In the genomic region with DNA sequence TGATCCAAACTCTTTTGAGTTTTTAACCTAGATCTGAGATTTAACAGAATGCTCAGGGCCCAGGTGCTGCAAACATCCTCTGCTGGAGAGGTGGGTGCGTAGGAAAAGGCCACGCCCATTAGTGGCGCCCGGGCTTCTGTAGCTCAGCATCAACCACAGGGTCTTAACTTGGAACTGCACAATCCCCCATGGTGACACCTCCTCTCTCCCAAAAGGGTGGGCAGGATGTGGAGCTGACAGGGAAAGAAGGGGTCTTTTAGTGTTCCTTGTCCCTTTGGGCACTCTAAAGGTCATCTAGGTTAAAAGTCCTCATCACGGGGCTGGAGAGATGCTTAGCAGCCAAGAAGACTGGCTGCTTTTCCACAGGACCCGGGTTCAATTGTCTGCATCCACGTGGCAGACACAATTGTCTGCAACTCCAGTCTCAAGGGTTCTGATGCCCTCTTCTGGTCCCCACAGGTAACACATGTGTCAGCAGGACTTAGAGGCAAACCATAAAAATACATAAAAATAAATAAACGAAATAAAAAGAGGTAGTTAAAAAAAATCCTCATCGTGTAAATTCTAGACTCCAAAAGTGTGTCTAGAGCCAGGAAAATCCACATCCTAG, we compare ENCODE assay signal across 9 mouse cellular contexts.
A peak's percentile ranks its signal among the peaks of the same experiment; 100 is the strongest.
DNase-seq lines count a peak whose midpoint lies in the region; ATAC-seq and TF ChIP-seq lines count a peak whose summit lies in the region.
"Had no signal": no experiment of that assay in that cellular context is flagged by ENCODE, and none has a peak within 500 bp of the region (broad histone marks: within the 10 kb centered on the region; RNA-seq: fewer than 3 reads in every experiment).

No protein-coding gene starts in this region.

- peak; percentile 74 for TF ChIP-seq CTCF in kidney, adult 2 months (conservative IDR thresholded peaks at IDR 0.05; ENCODE audit: insufficient read depth, insufficient read length, low read depth, low read length)
- TF ChIP-seq CTCF in G1E (IDR thresholded peaks at IDR 0.05; ENCODE audit: low read depth, low read length) = peak; percentile 26; the same call in 1 of the 2 replicates
- peak; percentile 26; the same call in 1 of the 2 replicates for TF ChIP-seq CTCF in embryonic fibroblast, embryonic 13.5 days (IDR thresholded peaks at IDR 0.05; ENCODE audit: borderline replicate concordance, insufficient read depth, low read length)

- H3K4me3 ChIP-seq in kidney, adult 2 months (ENCODE audit: insufficient read depth, low read depth, low read length) = no peak overlapping the region
- H3K4me3 ChIP-seq in G1E (ENCODE audit: low read depth, low read length) = no peak overlapping the region
- no peak overlapping the region for H3K4me3 ChIP-seq in embryonic fibroblast, embryonic 13.5 days (ENCODE audit: insufficient read depth, low read length)
- H3K4me3 ChIP-seq: hindbrain, embryonic 15.5 days had no signal

- H3K36me3 ChIP-seq in kidney, adult 2 months (ENCODE audit: control insufficient read depth, insufficient read depth, low read length) = no peaks in the 10 kb centered on the region
- no peaks in the 10 kb centered on the region for H3K36me3 ChIP-seq in G1E (replicated peaks)
- H3K36me3 ChIP-seq: hindbrain, embryonic 15.5 days had no signal

- no peaks in the 10 kb centered on the region for H3K9me3 ChIP-seq in G1E (replicated peaks)
- H3K9me3 ChIP-seq: hindbrain, embryonic 15.5 days had no signal

- DNase-seq in adrenal gland, adult 18-20 months (ENCODE audit: low spot score in 2 of 2) = peak; percentile 33 to 37
- no peak for DNase-seq in adrenal gland, postnatal 4 days (ENCODE audit: low spot score in 2 of 2)
- DNase-seq in kidney, adult 2 months = peak; percentile 40
- DNase-seq in kidney, adult 11 months = no peak
- DNase-seq in G1E (ENCODE audit: low spot score) = peak; percentile 13
- peak; percentile 48 for DNase-seq in retina, postnatal 1 day
- DNase-seq in layer of hippocampus, adult 8-10 months (ENCODE audit: low spot score in 2 of 2) = no peak

- H3K27me3 ChIP-seq in kidney, adult 2 months (replicated peaks; ENCODE audit: control insufficient read depth, insufficient read depth, low read length) = no peaks in the 10 kb centered on the region
- H3K27me3 ChIP-seq in G1E (ENCODE audit: insufficient read depth, low read length) = peaks cover 9% of the 10 kb centered on the region
- H3K27me3 ChIP-seq: hindbrain, embryonic 15.5 days had no signal

- 0 out of 2 replicates have a peak, but pooled peaks cover 5% of the 10 kb centered on the region for H3K4me1 ChIP-seq in kidney, adult 2 months (ENCODE audit: control insufficient read depth, insufficient read depth, low read length)
- no peaks in the 10 kb centered on the region for H3K4me1 ChIP-seq in G1E (ENCODE audit: insufficient read depth, low read depth, low read length)
- H3K4me1 ChIP-seq in embryonic fibroblast, embryonic 13.5 days (ENCODE audit: control insufficient read depth, insufficient read depth, low read length) = peaks cover 7% of the 10 kb centered on the region; the same call in 1 of the 2 replicates
- H3K4me1 ChIP-seq: hindbrain, embryonic 15.5 days had no signal

- H3K27ac ChIP-seq in kidney, adult 2 months (ENCODE audit: insufficient read depth, low read depth, low read length) = no peak overlapping the region
- H3K27ac ChIP-seq in embryonic fibroblast, embryonic 13.5 days (ENCODE audit: insufficient read depth, low read length) = peak overlapping the region; percentile 68
- H3K27ac ChIP-seq: hindbrain, embryonic 15.5 days had no signal

- 67% methylated on average over 9 of the region's 9 CpGs for WGBS in kidney, adult 2 months

- ATAC-seq in G1E (ENCODE audit: extremely low read depth, insufficient number of reproducible peaks, low FRiP score, poor library complexity, severe bottlenecking) = 0 out of 2 replicates have a peak, but pooled peaks have one; percentile 37

- no peak for TF ChIP-seq POLR2A in kidney, adult 2 months (IDR thresholded peaks at IDR 0.05; ENCODE audit: low read depth, low read length)
- TF ChIP-seq POLR2A in embryonic fibroblast, embryonic 13.5 days (IDR thresholded peaks at IDR 0.05; ENCODE audit: low read depth, low read length) = no peak

Comparison
In these comparisons a context has a peak if more than half of its experiments do, and no peak if none do; other contexts are left out.
1. DNase-seq: peak in adrenal gland, adult 18-20 months (2 of 2), kidney, adult 2 months (single experiment), G1E (single experiment) and retina, postnatal 1 day (single experiment); none in adrenal gland, postnatal 4 days (0 of 2), kidney, adult 11 months (single experiment) and layer of hippocampus, adult 8-10 months (0 of 2).
2. Peak in every context shown above with its lines, with median percentiles within 50 percentile points of each other: CTCF ChIP-seq.